Mouse (Mus musculus): ENCODE results near the gene Pole.

The Pole gene

GRCm38 (mm10) chr5:110285770-110286445 lies at the start of gene Pole, which contains the start of gene Pxmp2:
Pole (plus strand) TSS chr5:110286306.
Pxmp2 (minus strand) TSS chr5:110286186.
- DNase-seq (ENCODE audit: low spot score) = peak; percentile 95

- no peak for DNase-seq (ENCODE audit: low spot score)
These were observed 42.0 kb upstream of the Pole start for GRCm38 (mm10) chr5:110244091-110244490.

GRCm38 (mm10) chr5:110266941-110267340 lies 19.2 kb upstream of the Pole start:
- DNase-seq (ENCODE audit: low spot score) = peak; percentile 60

GRCm38 (mm10) chr5:110269141-110270101 lies 16.7 kb upstream of the Pole start, which contains the start of gene Pgam5:
Pgam5 (minus strand) TSS chr5:110269913.
- peak; percentile 87 for DNase-seq (ENCODE audit: low spot score)

- no peak for DNase-seq (ENCODE audit: low spot score)
These were observed 15.9 kb upstream of the Pole start for GRCm38 (mm10) chr5:110270242-110270641.

GRCm38 (mm10) chr5:110274147-110274546 lies 12.0 kb upstream of the Pole start:
- no peak for DNase-seq (ENCODE audit: low spot score)

- no peak for DNase-seq (ENCODE audit: low spot score)
These were observed 11.3 kb upstream of the Pole start for GRCm38 (mm10) chr5:110274846-110275245.

GRCm38 (mm10) chr5:110276391-110276790 lies 9.7 kb upstream of the Pole start:
- DNase-seq (ENCODE audit: low spot score) = no peak

GRCm38 (mm10) chr5:110276910-110277309 lies 9.2 kb upstream of the Pole start:
- no peak for DNase-seq (ENCODE audit: low spot score)

GRCm38 (mm10) chr5:110281984-110282383 lies 4.1 kb upstream of the Pole start:
- DNase-seq (ENCODE audit: low spot score) = no peak

- DNase-seq (ENCODE audit: low spot score) = peak; percentile 60
These were observed 1.6 kb upstream of the Pole start for GRCm38 (mm10) chr5:110284536-110284935.

- DNase-seq (ENCODE audit: low spot score) = peak; percentile 40
These were observed 950 bp upstream of the Pole start for GRCm38 (mm10) chr5:110285156-110285555.

- DNase-seq (ENCODE audit: low spot score) = no peak
These were observed 459 bp downstream of the Pole start for GRCm38 (mm10) chr5:110286446-110287083.

- DNase-seq (ENCODE audit: low spot score) = no peak
These were observed 974 bp downstream of the Pole start for GRCm38 (mm10) chr5:110287084-110287475.

GRCm38 (mm10) chr5:110291649-110292048 lies 5.5 kb downstream of the Pole start:
- DNase-seq (ENCODE audit: low spot score) = no peak

GRCm38 (mm10) chr5:110296637-110297036 lies 10.5 kb downstream of the Pole start:
- DNase-seq (ENCODE audit: low spot score) = no peak

- no peak for DNase-seq (ENCODE audit: low spot score)
These were observed 14.5 kb downstream of the Pole start for GRCm38 (mm10) chr5:110300591-110300990.

GRCm38 (mm10) chr5:110308861-110309260 lies 22.8 kb downstream of the Pole start:
- DNase-seq (ENCODE audit: low spot score) = no peak

- DNase-seq (ENCODE audit: low spot score) = no peak
These were observed 27.0 kb downstream of the Pole start for GRCm38 (mm10) chr5:110313127-110313526.

GRCm38 (mm10) chr5:110330508-110330907 lies 44.4 kb downstream of the Pole start:
- no peak for DNase-seq (ENCODE audit: low spot score)

- no peak for DNase-seq (ENCODE audit: low spot score)
These were observed 52.7 kb downstream of the Pole start for GRCm38 (mm10) chr5:110338792-110339191.

- DNase-seq (ENCODE audit: low spot score) = peak; percentile 30
These were observed 56.7 kb downstream of the Pole start, which contains the start of gene P2rx2 for GRCm38 (mm10) chr5:110342648-110343284. P2rx2 (minus strand) TSS chr5:110343212.
